Mouse (Mus musculus) forebrain, embryonic 12.5 days (tissue): Measurements from ENCODE around the gene Rps27a. TPM values are rescaled to one million over a fixed set of nuclear protein-coding genes. Genes with fewer than 3 reads are reported as not detected.

Experiments used
- ATAC-seq: fragments of 200-750 bp; cut with Nextera tagmentation; 2 replicates; pipeline ENCODE4 v1.8.0; 2017; ENCODE audit warnings: moderate TSS enrichment; ENCODE audit not compliant: low FRiP score
- H3K27ac ChIP-seq: fragments of 300-500 bp; sonication (generic); 2 replicates; pipeline ENCODE4 v1.5.1; 2016; ENCODE audit warnings: mild to moderate bottlenecking
- H3K27me3 ChIP-seq: fragments of 300-500 bp; sonication (generic); 2 replicates; pipeline ENCODE4 v1.6.1; 2016; ENCODE audit warnings: mild to moderate bottlenecking
- H3K36me3 ChIP-seq: fragments of 300-500 bp; sonication (generic); replicated peaks from 2 replicates; pipeline ENCODE4 v1.6.1; 2016; ENCODE audit warnings: mild to moderate bottlenecking
- H3K4me1 ChIP-seq: fragments of 300-500 bp; sonication (generic); 2 replicates; pipeline ENCODE4 v1.6.1; 2016
- H3K4me2 ChIP-seq: fragments of 300-500 bp; sonication (generic); 2 replicates; pipeline ENCODE4 v1.6.1; 2016; ENCODE audit warnings: mild to moderate bottlenecking, moderate library complexity
- H3K4me3 ChIP-seq: fragments of 300-500 bp; sonication (generic); replicated peaks from 2 replicates; pipeline ENCODE4 v1.5.1; 2016; ENCODE audit warnings: mild to moderate bottlenecking
- H3K9ac ChIP-seq: fragments of 300-500 bp; sonication (generic); 2 replicates; pipeline ENCODE4 v1.6.1; 2016; ENCODE audit warnings: mild to moderate bottlenecking
- H3K9me3 ChIP-seq: fragments of 300-500 bp; sonication (generic); 2 replicates; pipeline ENCODE4 v1.6.1; 2016
- WGBS: fragments of 180-500 bp; shearing (Covaris S2); methylation state at CpG from one replicate; pipeline ENCODE4 v1.1.7; 2016; 5-methylcytosine and 5-hydroxymethylcytosine counted together
- polyA plus RNA-seq: library from polyadenylated mRNA; unstranded; fragments of >200 nt; fragmentation: Nextera tagmentation; extraction: Ambion mirVana; gene quantifications from 2 replicates; pipeline ENCODE4 v1.2.1, GENCODE M21; 2016

Rps27a gene
- polyA plus RNA-seq, 1 experiment from 2014 or later = 842 TPM

DNA sequence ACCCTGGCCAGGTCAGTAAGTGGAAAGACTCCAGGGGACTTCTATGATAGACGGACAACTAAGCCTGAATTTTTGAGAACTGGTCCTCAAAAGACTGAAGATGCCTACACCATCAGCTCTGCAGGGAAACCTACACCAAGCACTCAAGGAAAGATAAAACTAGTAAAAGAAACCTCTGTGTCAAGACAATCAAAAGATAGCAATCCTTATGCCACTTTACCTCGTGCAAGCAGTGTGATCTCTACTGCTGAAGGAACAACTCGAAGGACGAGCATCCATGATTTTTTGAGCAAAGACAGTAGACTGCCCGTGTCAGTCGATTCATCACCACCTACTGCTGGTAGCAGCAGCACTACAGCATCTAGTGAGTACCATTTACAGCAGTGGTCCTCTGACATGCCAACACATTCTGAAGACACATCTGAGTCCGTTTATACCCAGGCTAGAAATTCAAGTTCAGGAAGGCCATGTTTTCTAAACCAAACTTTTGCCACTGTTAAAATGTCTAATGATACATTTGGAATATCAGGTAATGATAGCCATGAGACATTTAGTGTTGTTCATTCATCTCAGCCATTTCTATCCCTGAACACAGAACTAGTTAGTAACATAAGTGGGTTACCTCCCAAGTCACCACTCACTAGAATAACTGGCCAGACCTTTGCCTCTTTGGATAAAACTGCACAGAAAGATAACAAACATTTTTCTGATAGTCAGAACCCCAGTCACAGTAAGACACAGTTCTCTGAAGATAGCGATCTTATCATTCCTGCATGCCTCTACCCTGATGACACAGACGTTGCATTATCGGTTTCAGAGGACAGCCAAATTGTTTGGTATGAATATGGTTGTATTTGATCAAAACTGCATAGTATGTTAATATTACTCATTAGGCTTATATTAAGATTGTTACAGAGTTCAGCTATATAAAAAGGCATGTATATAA lies 43.7 kb downstream of the Rps27a start:
- no peak overlapping the region for H3K4me3 ChIP-seq
- no peak overlapping the region for H3K27ac ChIP-seq
- no peak overlapping the region for H3K4me2 ChIP-seq
- no peak for ATAC-seq
- H3K9ac ChIP-seq = no peak overlapping the region
- WGBS = 92% methylated on average over 10 of the region's 10 CpGs
- H3K4me1 ChIP-seq = no peaks in the 10 kb centered on the region
- H3K36me3 ChIP-seq = peaks cover 38% of the 10 kb centered on the region
- no peaks in the 10 kb centered on the region for H3K9me3 ChIP-seq
- H3K27me3 ChIP-seq = no peaks in the 10 kb centered on the region

GRCm38 (mm10) chr11:29496962-29497361 lies 50.9 kb downstream of the Rps27a start:
- peaks cover 31% of the 10 kb centered on the region for H3K36me3 ChIP-seq
- no peak for ATAC-seq
- no peaks in the 10 kb centered on the region for H3K4me1 ChIP-seq
- WGBS = 92% methylated on average over 3 of the region's 3 CpGs
- H3K4me3 ChIP-seq = no peak overlapping the region
- H3K4me2 ChIP-seq = no peak overlapping the region
- H3K27ac ChIP-seq = no peak overlapping the region
- no peak overlapping the region for H3K9ac ChIP-seq
- no peaks in the 10 kb centered on the region for H3K27me3 ChIP-seq
- no peaks in the 10 kb centered on the region for H3K9me3 ChIP-seq

Other genes starting within 250 kb of the Rps27a start
- 81.8 and 86.6 TPM in 2 replicates for gene Ccdc88a, start 174.5 kb downstream of the Rps27a start, polyA plus RNA-seq
- gene Prorsd1, start 33.1 kb downstream of the Rps27a start, polyA plus RNA-seq = 14.3 and 18.6 TPM in 2 replicates
- gene Mtif2, start 21.7 kb downstream of the Rps27a start, polyA plus RNA-seq = 54.2 and 56.1 TPM in 2 replicates
- gene Clhc1, start 159 bp downstream of the Rps27a start, polyA plus RNA-seq = 0.26 and 0.42 TPM in 2 replicates
- gene Rtn4, start 144.8 kb upstream of the Rps27a start, polyA plus RNA-seq = 103 and 104 TPM in 2 replicates